Mouse (Mus musculus): ENCODE measurements around the gene Nxph3.

DNA sequence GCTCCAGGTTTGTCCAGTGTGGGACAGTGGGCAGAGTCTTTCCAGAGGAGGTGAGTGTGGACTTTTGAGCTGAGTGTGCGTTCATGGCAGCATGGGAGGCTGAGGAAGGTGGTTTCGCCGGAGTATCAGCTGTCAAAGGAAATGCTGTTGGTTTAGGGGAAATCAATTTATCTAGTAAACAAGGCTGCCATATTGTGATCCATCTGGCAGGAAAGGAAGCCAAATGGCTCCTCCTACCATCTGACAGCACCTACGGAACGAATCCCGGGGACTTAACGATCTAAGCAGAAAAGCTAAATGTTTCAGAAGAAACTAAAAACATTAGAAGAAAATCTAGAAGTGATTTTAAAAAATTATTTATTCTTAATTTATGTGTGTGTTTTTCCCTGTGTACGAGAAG, 12.9 kb upstream of the Nxph3 start:
- no peak for TF ChIP-seq CTCF (IDR thresholded peaks at IDR 0.05; ENCODE audit: insufficient read depth, low read depth, low read length)
- no peak for TF ChIP-seq POLR2A (IDR thresholded peaks at IDR 0.05; ENCODE audit: insufficient read depth, low read depth, low read length)
